Mouse (Mus musculus) adipocyte (in vitro differentiated cells): ENCODE results near the gene Clpb.
"Not testable (repeated sequence)": the region's sequence is repeated elsewhere in the genome, so short reads cannot be mapped to it uniquely, and the experiment has no call there.

ENCODE experiments used
- DNase-seq: peaks from one replicate; pipeline ENCODE4 v3.0.0-alpha.2; 2016; ENCODE audit warnings: low spot score

Clpb gene

DNA sequence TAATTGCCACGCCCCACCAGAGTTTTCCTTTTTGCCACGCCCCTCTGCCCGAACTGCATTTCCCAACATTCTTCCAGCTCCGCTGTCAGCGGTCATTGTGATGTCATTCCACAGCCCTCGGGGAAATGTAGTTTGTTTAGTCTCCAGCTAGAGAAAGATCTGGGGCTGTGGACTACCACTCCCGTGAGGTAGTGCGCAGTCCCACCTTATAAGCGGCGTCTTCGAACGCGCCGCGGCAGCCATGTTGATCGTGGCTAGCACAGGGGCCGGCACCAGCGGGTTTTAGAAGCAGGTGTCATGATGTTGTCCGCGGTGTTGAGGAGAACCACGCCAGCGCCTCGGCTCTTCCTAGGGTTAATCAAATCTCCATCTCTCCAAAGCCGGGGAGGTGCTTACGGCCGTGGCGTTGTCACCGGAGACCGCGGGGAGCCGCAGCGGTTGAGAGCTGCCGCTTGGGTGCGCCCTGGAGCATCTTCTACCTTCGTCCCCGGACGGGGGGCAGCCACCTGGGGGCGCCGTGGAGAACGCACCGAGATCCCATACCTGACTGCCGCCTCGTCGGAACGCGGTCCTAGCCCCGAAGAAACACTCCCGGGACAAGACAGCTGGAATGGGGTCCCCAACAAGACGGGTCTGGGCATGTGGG lies at the start of gene Clpb:
Clpb (plus strand) TSS at position 120 of the 646 bp plus-strand sequence.
- DNase-seq, result peak; percentile 96

DNA sequence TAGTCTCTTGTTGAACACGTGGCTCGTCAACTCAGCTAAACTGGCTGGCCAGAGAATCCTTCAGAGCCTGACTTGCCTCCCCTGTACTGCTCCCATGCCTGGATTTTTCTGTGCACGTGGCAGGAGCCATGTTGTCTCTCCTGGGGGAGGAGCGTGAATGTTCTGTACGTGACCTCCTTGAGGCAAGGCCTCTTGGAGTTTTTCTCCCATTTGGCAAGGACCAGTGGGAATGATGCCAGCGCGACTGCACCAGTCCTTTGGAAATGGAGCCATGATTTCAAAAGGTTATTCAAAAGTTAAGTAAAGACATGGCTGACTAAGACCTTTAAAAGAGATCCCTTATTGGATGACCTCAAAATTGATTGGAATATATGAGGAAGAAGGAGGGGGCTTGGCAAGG lies 48.0 kb upstream of the Clpb start:
- peak; percentile 86 for DNase-seq

DNA sequence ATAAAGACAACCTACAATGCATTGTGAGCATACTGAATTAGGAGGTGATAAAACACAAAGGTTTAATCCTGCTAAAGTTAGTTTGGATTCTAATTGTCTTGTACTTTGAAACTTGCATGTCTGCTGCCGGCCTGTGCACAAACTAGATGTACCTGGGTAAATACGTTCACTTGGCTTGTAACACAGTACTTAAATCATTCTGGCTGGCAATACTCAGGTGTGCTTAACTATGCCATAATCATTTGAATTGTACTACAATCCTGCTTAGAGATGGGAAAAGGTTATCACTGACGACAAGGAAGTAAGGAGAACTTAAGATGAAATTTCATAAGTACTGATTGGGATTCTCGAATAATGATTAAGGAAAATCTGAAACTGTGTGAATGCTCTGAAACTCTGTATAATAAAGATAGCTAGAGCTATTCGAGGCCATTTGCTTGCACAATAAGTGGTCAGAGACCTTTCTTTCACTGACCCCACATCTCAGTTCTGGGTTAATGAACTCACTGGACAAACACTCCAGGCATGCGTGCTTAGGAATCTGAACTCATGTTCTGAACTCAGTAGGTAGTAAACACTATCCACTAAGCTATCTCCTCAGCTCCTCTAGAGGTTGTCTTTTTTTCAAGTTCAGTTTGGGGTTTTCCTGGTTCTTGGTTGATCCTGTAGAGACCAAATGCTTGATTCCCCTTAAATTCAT lies 47.1 kb upstream of the Clpb start:
- DNase-seq, result peak; percentile 3

DNA sequence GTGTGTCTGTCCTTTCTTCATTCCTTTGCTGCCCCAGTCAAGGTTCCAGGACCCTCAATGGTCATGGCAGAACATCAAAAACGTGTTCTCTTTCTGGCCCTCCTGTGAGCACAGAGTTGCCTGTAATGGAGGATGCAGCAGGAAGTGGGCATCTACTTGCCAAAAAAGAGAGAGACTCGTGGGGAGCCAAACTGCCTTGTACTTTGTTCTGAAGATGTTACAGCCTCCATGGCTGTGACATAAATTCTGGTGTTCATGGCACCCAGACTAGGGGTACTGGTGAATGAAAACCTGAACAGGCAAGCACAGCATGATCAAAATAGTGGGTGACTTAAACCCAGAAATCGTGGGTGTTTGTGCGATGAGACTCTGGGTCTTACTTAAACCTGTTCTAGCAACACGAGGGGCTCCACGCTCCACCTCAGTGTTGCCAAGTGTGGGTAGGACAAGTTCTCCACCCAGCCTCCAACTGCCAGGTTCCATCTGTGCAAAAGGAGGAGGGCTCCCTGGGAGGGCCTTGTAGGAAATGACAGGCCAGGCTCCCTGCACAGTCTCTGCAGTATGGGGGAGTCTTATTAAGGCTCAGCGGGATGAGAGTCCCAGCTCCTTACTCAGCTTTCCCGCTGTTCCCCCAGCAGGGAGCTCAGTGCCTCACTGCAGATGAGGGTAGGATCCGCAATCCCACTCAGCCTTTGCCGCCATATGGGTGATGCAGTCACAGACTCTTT lies 45.8 kb upstream of the Clpb start:
- DNase-seq, result no peak

DNA sequence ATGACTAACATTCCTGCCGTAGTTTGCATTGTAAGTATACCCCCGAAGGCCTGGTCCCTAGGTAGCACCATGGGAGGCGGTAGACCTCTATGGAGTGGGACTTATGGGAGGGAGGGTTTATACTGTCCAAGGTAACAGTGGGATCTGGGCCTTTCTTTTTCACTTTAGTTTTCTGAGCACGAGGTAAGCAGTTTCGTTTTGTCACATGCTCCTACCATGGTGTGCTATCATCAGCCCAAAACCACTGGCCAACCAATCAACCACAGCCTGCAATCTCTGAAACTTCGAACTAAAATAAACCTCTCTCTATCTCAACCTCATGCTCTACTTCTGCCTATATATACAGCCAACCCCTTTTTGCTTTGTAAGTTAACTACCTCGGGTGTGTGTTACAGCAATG lies 45.2 kb upstream of the Clpb start:
- no peak for DNase-seq

DNA sequence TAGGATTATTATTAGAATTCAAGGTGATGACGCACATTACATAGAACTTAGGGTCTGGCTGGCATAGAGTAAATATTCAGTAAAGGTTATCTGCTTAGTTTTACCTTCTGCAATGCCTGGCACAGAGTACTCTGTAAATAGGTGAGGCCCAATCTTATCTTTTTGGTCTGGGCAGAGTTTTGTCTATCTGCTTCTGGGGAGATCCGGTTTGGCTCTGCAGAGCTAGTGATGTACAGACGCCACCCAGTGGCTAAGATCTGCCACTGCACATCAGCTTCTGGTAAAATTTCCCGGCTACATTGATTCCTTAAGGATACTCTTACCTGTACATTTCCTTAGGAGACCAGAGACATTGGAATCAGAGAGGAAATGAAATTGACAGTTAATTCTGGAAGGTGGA lies 43.1 kb upstream of the Clpb start:
- DNase-seq, result peak; percentile 16

DNA sequence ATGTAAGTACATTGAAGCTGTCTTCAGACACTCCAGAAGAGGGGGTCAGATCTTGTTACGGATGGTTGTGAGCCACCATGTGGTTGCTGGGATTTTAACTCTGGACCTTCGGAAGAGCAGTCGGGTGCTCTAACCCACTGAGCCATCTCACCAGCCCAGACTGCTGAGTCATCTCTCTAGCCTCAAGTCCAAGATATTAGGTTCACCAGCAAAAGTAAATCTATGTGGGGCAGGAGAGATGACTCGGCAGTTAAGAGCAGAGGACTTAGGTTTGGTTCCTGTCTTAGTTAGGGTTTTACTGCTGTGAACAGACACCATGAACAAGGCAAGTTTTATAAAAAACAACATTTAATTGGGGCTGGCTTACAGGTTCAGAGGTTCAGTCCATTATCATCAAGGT lies 41.6 kb upstream of the Clpb start:
- DNase-seq, result not testable (repeated sequence)

DNA sequence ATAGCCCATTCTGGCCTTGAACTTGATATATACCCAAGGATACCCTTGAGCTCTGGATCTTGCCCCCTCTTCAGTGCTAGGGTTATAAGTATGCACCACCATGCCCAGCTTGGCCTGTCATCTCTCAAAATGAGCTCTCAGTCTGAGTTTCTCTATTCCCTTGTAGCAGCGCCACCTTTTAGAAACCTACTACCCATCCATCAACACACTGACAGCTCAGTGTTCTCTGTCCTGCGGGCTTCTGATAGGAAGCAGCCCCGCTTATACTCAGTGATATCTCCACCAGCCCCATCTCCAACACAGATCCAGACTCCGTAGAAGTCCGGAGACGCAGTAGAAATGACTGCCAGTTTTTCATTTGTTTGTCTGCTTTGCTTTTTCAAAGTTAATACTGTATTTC lies 39.1 kb upstream of the Clpb start:
- no peak for DNase-seq

DNA sequence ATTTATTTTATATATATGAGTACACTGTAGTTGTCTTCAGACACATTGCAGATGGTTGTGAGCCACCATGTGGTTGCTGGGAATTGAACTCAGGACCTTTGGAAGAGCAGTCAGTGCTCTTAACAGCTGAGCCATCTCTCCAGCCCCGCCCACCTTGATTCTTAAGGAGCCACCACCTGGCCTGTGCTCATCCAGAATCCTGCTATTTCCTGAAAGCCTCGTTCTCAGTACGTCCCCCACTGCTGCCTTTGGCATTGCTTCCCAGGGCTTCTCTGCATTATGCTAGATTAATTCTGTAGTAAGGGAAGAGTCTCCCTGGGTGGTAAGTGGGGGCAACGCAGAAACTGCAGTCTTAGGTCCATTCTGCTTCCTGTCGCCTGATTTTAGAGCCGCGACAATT lies 36.3 kb upstream of the Clpb start:
- not testable (repeated sequence) for DNase-seq

DNA sequence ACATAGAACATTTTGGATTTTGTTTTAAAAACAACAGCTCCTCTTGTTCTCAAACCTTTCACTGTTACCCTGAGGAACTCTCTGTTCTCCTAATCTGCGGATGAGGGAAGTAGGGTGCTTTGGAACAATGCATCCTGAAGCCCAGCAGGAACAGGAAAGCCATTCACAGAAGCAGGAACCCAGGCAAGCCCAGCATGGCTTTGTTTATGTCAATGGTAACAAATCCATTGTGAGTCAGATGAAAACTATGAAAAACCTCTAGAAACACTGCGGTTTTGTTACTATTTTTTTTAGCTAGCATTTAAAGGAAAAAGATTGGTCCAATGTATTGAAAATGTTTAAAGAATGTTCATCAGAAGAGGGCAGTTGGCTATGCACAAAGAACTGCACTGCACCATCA lies 35.0 kb upstream of the Clpb start:
- DNase-seq, result no peak

DNA sequence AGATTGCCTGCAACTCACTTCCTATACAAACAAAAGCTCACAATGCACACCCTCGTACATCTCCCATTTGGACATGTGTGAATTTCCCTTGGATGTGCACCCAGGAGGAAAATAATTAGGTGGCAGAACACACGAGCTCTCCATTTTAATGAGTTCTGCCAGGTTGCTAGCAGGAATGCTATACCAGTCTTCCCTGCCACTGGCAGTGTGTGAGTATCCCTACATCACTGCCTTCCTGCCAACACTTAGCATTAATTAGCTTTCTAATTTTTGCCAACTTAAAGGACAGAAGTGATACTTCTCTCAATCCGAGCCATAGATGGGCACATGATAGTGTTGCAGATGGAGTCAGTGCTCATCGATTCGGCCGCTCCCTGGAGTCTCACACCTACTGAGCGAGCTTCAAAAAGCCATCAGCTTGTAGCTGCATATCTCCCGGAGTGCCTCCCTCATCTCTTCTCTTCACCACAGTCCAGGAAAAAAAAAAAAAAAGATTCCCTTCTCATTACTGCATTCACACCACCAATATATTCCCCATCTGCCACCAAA lies 29.7 kb upstream of the Clpb start:
- DNase-seq, result no peak

DNA sequence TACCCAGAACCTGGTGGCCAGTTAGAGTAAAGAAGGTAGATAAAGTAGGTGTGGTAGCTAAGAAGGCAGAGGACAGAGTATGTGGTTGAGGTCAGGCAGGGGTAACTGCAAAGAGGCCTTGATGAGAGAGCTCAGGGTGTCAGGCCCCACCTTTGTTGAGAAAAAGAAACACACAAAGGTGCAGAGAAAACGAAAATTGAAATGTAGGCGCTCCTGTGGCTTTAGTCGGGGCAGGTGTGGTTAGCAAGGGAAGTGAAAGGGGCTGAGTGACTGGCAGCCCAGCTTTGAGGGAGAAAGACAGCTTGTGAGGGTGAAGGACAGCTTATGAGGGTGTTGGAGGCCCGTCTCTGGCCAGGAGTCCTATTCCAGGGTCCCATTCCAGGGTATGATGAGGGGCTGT lies 28.9 kb upstream of the Clpb start:
- DNase-seq, result no peak

DNA sequence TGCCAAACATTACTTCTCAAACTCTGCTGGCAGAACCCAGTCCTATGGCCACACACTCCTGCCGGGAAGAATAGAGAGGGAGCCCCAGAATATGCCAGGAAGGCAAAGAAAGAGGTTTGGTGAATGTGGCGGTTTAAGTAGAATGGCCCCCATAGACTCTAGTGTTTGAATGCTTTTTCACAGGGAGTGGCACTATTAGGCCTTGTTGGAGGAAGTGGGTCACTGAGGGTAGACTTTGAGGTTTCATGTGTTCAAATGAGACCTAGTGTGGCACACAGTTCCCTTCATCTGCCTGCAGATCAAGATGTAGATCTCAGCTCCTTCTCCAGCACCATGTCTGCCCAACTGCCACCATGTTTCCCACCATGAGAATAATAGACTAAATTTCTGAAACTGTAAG lies 27.4 kb upstream of the Clpb start:
- DNase-seq, result no peak

DNA sequence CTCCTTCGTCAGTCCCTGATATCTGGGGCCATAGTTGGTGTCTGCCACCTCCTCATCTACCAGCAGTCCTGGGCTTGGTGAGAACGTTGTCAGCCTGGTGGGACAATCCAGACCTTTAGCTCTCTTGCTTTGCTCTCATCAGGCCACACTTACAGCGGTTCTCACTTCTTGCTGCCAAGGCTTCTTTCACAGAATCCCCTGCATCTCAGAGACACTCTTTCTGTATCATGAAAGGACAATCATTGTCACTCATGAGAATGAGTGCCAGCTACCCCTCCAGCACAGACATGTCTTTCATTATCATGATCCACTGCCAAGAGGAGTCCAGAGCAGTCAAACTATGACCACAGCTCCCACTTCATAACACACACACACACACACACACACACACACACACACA lies 19.6 kb upstream of the Clpb start:
- no peak for DNase-seq

DNA sequence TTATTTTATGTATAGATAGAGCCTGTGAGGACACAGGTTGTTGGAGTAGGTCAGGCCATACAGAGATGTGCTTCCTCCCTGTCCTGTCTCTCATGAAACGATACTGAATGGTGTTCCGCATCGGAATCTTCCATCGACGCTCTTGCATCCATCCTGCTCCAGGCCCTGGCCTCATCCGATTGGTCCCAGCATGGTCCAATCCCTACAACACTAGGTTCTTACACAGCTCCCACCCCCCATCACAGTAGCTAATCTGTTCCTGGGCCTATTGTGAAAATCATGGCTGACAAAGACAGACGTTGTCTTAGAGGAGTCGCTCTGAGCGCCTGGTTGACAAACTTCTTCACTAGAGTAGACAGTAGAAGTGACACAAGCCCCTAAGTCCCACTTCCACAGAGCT lies 13.7 kb upstream of the Clpb start:
- no peak for DNase-seq

DNA sequence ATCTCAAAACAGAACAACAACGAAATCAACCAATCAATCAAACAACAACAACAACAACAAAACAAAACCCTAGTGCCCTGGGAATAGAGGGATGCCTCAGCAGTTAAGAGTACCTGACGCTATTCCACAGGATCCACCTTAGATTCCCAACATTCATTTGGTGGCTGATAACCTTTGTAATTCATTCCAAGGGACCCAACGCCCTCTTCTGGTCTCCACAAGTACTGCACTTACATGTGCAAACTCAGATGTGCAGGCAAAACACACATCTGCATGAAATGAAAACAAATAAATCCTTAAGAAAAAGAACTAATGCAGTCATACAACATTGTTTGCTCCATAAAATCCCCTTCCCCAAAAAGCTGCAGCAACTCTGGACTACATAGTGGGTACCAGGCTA lies 12.9 kb upstream of the Clpb start:
- no peak for DNase-seq

DNA sequence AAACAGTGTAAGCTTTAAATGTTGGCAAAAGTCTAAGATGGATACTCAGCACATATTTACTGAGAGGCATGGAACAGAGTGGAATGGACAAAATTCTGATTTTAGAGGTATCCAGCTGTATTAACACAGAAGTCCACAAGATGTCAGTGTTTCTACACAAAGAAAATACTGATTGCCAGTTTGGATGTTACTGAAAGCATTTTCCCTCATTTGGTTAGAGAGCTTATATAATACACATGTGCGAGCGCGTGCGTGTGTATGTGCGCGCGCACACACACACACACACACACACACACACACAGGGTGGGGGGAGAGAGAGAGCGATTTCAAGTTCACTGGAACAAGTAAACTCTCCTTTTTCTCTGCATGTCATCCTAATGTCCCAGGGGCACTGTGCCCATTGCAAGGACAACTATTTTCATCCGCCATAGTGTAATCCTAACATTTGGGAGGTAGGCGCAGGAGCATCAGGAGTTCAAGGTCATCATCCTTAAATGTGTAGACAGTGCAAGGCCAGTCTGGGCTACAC lies 9.7 kb upstream of the Clpb start:
- DNase-seq, result peak; percentile 62

DNA sequence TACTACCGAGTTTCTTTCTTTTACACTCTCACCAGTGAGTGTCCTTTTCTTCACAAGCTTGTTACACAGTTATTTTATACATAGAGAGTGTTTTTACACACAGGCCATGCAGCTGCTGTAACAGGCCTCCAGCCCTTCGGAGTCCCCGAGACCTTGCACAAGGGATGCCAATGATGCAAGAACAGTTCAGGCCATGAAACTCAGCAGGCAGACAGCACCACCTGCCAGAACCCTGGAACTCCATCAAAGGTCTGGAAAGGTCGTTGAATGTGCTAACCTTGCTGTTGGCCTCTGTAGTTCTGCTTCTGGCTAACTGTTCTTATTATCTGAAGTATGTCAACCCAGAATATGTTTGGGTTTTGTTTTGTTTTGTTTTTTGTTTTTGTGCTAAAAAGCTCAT lies 8.5 kb upstream of the Clpb start:
- no peak for DNase-seq

DNA sequence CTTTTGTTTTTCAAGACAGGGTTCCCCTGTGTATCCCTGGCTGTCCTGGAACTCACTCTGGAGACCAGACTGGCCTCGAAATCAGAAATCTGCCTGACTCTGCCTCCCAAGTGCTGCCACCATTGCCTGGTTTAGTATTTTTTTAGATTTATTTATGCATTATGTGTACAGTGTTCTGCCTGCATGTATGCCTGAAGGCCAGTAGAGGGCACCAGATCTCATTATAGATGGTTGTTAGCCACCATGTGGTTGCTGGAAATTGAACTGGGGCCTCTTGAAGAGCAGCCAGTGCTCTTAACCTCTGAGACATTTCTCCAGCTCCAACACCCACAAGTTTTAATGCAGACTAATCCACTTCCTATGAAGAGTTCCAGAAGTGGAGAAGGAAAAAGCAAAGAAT lies 1.4 kb upstream of the Clpb start:
- DNase-seq, result no peak

DNA sequence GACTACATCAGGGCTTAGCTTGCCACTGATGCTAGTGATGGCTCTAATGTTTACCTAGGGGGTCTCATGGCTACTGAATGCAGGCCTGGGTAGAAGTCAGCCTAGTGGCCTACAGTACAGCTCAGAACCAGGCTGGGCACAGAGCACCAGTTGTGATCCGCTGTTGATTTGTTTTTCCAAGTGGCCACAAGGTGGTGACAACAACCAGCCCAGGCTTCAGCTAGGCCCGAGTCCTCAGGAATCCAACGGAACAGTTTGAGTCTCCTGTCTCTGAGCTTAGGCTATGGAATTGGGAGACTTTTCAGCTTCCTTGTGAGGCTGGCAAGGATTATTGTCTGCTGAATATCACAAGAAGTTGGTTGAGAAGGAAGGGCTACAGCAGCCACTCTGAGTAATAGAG lies 3.1 kb downstream of the Clpb start:
- peak; percentile 82 for DNase-seq

DNA sequence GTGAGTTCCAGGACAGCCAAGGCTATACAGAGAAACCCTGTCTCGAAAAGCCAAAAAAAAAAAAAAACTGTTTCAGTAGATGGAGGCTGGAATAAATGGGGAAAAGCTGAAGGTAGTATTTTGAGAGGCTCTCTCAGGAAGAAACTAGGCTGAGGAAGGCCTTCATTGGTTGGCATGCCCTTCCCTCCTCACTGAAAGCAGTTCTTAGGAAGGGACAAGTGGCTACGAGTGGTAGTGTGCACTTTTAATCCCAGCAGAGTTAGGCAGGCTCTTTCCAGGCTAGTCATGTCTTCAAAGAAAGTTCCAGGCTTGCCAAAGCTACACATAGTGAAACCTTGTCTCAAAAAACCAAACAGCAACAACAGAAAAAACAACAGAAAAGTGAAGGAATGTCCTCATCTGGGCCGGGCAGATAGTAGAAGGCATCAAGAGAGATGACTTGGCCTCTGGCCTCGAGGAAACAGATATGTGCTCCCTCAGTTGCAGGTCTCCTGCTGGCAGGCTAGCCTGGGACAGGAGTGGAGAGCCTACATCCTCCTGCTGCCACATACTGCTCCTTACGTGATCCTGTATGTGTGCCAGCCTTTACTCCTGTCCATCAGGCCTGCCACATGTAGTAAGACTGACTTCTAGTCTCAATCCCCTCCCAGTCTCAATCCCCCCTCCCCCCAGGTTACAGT lies 8.3 kb downstream of the Clpb start:
- DNase-seq, result no peak

DNA sequence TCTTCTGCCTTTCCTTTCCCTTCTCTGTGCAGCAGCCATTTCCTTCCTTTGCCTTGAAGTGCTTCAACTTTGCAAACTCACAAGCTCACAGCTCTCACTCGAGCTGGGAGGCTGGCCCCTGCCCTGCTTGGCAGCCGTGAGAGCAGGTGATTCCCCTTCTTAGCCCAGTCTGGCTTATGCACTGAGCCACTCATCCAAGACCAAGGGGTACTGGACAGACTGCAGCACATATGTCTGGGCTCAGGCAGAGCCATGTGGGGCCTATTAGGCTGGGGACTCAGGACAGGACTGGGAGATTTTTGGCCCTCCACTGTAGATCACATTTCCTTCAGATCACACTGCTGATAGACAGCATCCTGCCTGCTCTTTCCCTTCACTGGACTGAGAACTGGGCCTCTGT lies 10.1 kb downstream of the Clpb start:
- peak; percentile 34 for DNase-seq
